In the genomic region with DNA sequence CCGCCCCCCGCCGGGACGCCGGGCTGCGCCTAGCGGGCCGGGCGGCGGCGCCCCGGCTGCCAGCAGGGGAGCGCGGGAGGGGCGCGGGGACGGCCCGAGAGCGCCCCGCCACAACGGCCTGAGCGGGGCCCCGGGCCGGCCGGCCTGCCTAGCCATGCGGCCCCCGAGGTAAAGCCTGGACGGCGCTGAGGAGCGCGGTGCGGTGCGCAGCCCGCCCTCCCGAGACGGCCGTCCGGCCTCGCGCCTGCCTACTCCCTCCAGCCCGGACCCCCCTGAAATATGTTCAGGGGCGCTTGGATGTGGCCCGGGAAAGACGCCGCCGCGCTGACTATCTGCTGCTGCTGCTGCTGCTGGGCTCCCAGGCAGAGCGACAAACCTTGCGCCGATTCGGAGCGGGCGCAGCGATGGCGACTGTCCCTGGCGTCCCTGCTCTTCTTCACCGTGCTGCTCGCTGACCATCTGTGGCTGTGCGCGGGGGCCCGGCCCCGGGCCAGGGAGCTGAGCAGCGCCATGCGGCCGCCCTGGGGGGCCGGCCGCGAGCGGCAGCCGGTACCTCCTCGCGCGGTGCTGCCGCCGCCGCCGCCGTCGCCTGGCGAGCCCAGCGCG, we compare ENCODE assay signal across 8 mouse cellular contexts. TPM values are rescaled to one million over a fixed set of nuclear protein-coding genes. Genes with fewer than 3 reads are reported as not detected.
DNase-seq lines count a peak whose midpoint lies in the region; ATAC-seq and TF ChIP-seq lines count a peak whose summit lies in the region.

A gene (plus strand): TSS at position 232 of the 606 bp plus-strand sequence.

- H3K9ac ChIP-seq in heart, embryonic 15.5 days = no peak within 1 kb of the TSS
- H3K9ac ChIP-seq in intestine, postnatal 0 days (ENCODE audit: low read depth, low read length) = no peak within 1 kb of the TSS
- peak within 1 kb of the TSS; percentile 49 for H3K9ac ChIP-seq in midbrain, embryonic 14.5 days (replicated peaks; ENCODE audit: low read length)

- H3K27ac ChIP-seq in heart, embryonic 15.5 days = no peak within 1 kb of the TSS
- no peak within 1 kb of the TSS for H3K27ac ChIP-seq in intestine, postnatal 0 days (ENCODE audit: low read depth, low read length)
- peak within 1 kb of the TSS; percentile 73 for H3K27ac ChIP-seq in midbrain, embryonic 14.5 days (replicated peaks; ENCODE audit: low read depth, low read length)

- peaks cover 14% of the 10 kb centered on the region for H3K4me1 ChIP-seq in heart, embryonic 15.5 days (replicated peaks)
- no peaks in the 10 kb centered on the region for H3K4me1 ChIP-seq in intestine, postnatal 0 days (replicated peaks; ENCODE audit: control insufficient read depth, insufficient read depth, low read length)
- H3K4me1 ChIP-seq in midbrain, embryonic 14.5 days (ENCODE audit: control insufficient read depth, insufficient read depth, low read length) = 0 out of 2 replicates have a peak, but pooled peaks cover 4% of the 10 kb centered on the region

- peak within 1 kb of the TSS; percentile 86 for H3K4me2 ChIP-seq in heart, embryonic 15.5 days
- H3K4me2 ChIP-seq in intestine, postnatal 0 days (replicated peaks; ENCODE audit: low read depth) = peak within 1 kb of the TSS; percentile 64
- H3K4me2 ChIP-seq in midbrain, embryonic 14.5 days (ENCODE audit: low read length) = peak within 1 kb of the TSS; percentile 66

- peaks cover 73% of the 10 kb centered on the region for H3K27me3 ChIP-seq in heart, embryonic 15.5 days
- peaks cover 40% of the 10 kb centered on the region for H3K27me3 ChIP-seq in intestine, postnatal 0 days (replicated peaks; ENCODE audit: control insufficient read depth, insufficient read depth, low read length)
- no peaks in the 10 kb centered on the region; the same call in 1 of the 2 replicates for H3K27me3 ChIP-seq in midbrain, embryonic 14.5 days (ENCODE audit: control insufficient read depth, insufficient read depth, low read length)

- no peaks in the 10 kb centered on the region for H3K9me3 ChIP-seq in heart, embryonic 15.5 days (replicated peaks)
- no peaks in the 10 kb centered on the region for H3K9me3 ChIP-seq in intestine, postnatal 0 days (ENCODE audit: control insufficient read depth)
- H3K9me3 ChIP-seq in midbrain, embryonic 14.5 days (ENCODE audit: control insufficient read depth, low read length) = no peaks in the 10 kb centered on the region

- TF ChIP-seq CTCF in intestine, postnatal 0 days (IDR thresholded peaks at IDR 0.05; ENCODE audit: low read depth) = no peak

- WGBS in heart, embryonic 15.5 days = 16% methylated on average over 25 of the region's 82 CpGs
- WGBS in intestine, postnatal 0 days = 20% methylated on average over 62 of the region's 82 CpGs
- 20% methylated on average over 49 of the region's 82 CpGs for WGBS in midbrain, embryonic 14.5 days

- no peaks in the 10 kb centered on the region for H3K36me3 ChIP-seq in heart, embryonic 15.5 days
- no peaks in the 10 kb centered on the region for H3K36me3 ChIP-seq in intestine, postnatal 0 days (ENCODE audit: control insufficient read depth, insufficient read depth)
- no peaks in the 10 kb centered on the region for H3K36me3 ChIP-seq in midbrain, embryonic 14.5 days (ENCODE audit: control insufficient read depth, insufficient read depth, low read length)

- H3K4me3 ChIP-seq in heart, embryonic 15.5 days = peak within 1 kb of the TSS; percentile 53
- H3K4me3 ChIP-seq in intestine, postnatal 0 days (ENCODE audit: low read depth, low read length) = peak within 1 kb of the TSS; percentile 45
- H3K4me3 ChIP-seq in midbrain, embryonic 14.5 days (replicated peaks; ENCODE audit: low read depth, low read length) = peak within 1 kb of the TSS; percentile 59

- DNase-seq in heart, adult 8-10 months (ENCODE audit: low spot score) = no peak
- DNase-seq in R1 (ENCODE audit: low read depth, low spot score) = peak; percentile 9
- DNase-seq in cerebellum, postnatal 36 days = peak; percentile 32 to 42
- DNase-seq in midbrain, embryonic 14.5 days = peak; percentile 41
- DNase-seq in urinary bladder, postnatal 14 days (ENCODE audit: low spot score) = no peak
- DNase-seq in ovary, adult 18-20 months (ENCODE audit: low spot score) = no peak

- ATAC-seq in heart, embryonic 15.5 days (replicated peaks; ENCODE audit: insufficient number of reproducible peaks, insufficient read depth, low FRiP score, low read depth) = no peak
- ATAC-seq in intestine, postnatal 0 days = no peak
- peak; percentile 41 for ATAC-seq in midbrain, embryonic 14.5 days (ENCODE audit: low FRiP score, low TSS enrichment)

RNA-seq across cellular contexts. Expression of the gene that starts here (rescaled TPM):
- 0.04 TPM in 1 of 2 replicates, not detected in the other for polyA plus RNA-seq in heart, embryonic 15.5 days (2015; fragmentation: Nextera tagmentation; extraction: Ambion mirVana)
- under 1 TPM in 2 of 4 experiments, not detected in 2; 0.09 to 0.11 TPM for total RNA-seq in heart, adult 8-10 months (2022)
- polyA plus RNA-seq in intestine, postnatal 0 days (2015; fragmentation: Nextera tagmentation; extraction: Ambion mirVana) = 0.07 and 0.09 TPM in 2 replicates
- 2.2 and 2.3 TPM in 2 replicates for polyA plus RNA-seq in midbrain, embryonic 14.5 days (2014; fragmentation: Nextera tagmentation; extraction: Ambion mirVana)

Comparison
In these comparisons a context has a peak if more than half of its experiments do, and no peak if none do; other contexts are left out.
1. DNase-seq: peak in R1 (single experiment), cerebellum, postnatal 36 days (2 of 2) and midbrain, embryonic 14.5 days (single experiment); none in heart, adult 8-10 months (single experiment), urinary bladder, postnatal 14 days (single experiment) and ovary, adult 18-20 months (single experiment).
2. Peak in every context shown above with its lines, with median percentiles within 50 percentile points of each other: H3K4me2 ChIP-seq and H3K4me3 ChIP-seq.